Mouse (Mus musculus) B cell, adult 2 months (primary cell): Measurements from ENCODE around the gene 4930544D05Rik.

Source experiments
- DNase-seq, 2 experiments: peaks; one replicate each; pipeline ENCODE4 v3.0.0; 2022

Gene 4930544D05Rik

GRCm38 (mm10) chr11:70605024-70605566 lies 10.6 kb upstream of the 4930544D05Rik start:
- peak; percentile 84 for DNase-seq

GRCm38 (mm10) chr11:70606717-70607116 lies 8.9 kb upstream of the 4930544D05Rik start:
- DNase-seq, result no peak

DNA sequence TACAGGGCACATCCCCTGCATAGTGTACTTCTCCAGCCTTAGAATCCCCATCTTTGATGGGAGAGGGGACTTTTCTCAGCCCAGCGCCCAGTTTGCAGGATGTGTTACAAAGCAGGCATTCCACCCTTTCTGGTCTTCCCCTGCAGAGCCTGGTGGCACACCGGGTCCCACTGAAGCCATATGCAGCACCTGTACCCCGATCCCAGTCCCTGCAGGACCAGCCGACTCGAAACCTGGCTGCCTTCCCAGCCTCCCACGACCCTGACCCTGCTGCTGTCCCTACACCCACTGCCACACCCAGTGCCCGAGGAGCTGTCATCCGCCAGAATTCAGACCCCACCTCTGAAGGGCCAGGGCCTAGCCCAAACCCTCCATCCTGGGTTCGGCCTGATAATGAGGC lies 8.0 kb upstream of the 4930544D05Rik start:
- no peak for DNase-seq

- DNase-seq, result peak; percentile 55 to 58
Observed at GRCm38 (mm10) chr11:70608381-70609066, 7.1 kb upstream of the 4930544D05Rik start.

GRCm38 (mm10) chr11:70610752-70611151 lies 4.9 kb upstream of the 4930544D05Rik start:
- no peak for DNase-seq

GRCm38 (mm10) chr11:70612505-70612904 lies 3.1 kb upstream of the 4930544D05Rik start:
- no peak for DNase-seq

GRCm38 (mm10) chr11:70615074-70615473 lies 574 bp upstream of the 4930544D05Rik start:
- DNase-seq, result peak; percentile 73 to 74

DNA sequence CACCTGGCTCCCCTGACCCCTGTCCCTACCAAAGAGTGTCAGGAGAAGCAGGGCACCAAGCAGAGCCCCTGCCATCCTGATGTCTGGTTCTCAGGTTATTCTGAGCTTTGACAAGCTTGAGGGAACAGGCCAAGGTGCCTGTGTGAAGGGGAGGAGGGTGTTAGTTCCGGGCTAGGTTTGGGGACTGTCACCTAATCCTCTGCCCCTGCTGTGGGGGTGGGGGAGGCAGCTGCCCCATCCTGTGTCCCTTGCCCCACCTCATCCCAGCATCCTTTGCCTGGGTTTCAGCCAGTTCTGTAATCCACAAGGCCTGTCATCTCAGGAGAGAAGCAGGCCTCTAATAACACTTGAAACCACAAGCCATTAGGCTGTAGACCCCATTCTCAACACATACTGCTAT lies 3.5 kb downstream of the 4930544D05Rik start, which contains the start of gene Chrne:
Gene Chrne (minus strand): TSS at position 116 of the 400 bp plus-strand sequence.
- no peak for DNase-seq

GRCm38 (mm10) chr11:70621972-70622814 lies 6.5 kb downstream of the 4930544D05Rik start:
- DNase-seq, result peak; percentile 50 to 59

GRCm38 (mm10) chr11:70623053-70623742 lies 7.5 kb downstream of the 4930544D05Rik start:
- DNase-seq, result no peak

- peak; percentile 76 to 80 for DNase-seq
Observed at GRCm38 (mm10) chr11:70625473-70625872, 9.8 kb downstream of the 4930544D05Rik start.

DNA sequence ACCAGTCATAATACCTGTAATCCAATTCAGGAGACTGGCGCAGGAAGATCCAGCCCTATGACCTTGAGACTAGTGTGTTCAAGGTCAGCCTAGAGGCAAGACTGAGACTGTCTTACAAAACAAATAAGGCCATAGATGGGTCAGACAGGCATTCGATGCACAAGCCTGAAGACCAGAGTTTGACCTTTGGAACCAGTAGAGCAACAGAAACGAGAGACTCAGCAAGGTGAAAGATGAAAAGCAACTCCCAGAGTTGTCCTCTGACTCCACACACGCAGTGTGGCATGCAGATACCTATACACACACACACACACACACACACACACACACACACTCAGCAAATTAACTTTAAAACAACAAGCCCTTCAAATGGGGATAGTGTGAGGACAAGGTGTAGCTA lies 11.2 kb downstream of the 4930544D05Rik start:
- no peak for DNase-seq

- DNase-seq, result no peak
Observed at GRCm38 (mm10) chr11:70628431-70628830, 12.8 kb downstream of the 4930544D05Rik start.

- DNase-seq, result peak; percentile 54 to 64
Observed at GRCm38 (mm10) chr11:70629557-70629956, 13.9 kb downstream of the 4930544D05Rik start.

DNA sequence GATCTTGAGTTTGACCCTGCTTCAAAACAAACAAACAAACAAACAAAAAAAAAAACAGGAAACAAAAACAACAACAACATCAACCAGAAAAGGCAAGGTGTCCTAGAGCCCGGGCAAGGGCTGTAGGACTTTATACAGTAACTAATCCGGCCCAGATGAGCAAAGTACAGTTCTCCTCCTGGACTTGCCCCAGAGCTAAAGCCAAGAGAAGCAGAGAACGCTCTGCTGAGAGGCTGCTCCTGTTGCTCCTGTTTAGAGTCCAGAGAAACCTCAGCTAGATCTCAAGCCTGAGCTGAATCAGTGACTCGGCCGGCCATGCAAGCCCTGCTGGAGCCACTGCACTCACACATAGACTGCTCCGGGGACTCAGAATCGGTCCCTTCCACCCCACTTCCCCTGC lies 14.5 kb downstream of the 4930544D05Rik start:
- no peak for DNase-seq

DNA sequence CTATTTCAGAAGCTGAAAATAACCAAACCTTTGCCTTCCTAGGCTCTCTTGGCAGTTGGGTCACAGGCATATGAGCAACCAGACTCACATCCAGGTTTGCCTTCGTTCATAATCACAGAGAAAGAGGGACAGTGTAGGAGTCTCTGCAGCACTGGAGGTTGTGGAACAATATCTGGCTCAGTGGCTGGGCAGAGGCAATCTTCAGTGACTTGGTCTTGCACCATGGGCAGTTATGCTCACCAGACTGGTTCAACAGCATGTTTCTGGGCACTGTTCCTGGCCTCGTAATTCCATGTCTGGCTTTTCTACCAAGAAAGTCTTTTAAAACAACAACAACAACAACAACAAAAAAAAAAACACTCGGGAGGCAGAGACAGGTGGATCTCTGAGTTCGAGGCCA lies 20.0 kb downstream of the 4930544D05Rik start:
- DNase-seq, result no peak

DNA sequence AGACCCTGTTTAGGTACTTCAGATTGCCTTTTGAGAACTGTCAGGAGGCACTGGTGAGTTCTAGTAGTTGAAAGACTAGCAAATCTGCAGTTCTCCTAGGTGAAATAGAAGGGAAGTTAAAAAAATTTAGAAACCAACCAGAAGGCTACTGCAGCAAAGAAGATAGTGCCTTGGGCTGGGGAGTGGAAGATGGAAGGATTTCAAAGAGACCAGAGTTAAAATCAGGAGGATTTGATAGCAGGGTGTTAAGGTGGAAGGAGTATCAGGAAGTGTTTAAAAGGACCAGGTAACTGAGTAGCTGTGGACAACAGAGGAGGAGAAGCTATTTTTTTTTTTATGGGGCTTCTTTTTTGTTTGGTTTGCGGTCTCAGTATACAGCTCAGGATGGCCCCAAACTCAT lies 22.1 kb downstream of the 4930544D05Rik start:
- DNase-seq, result no peak

- DNase-seq, result no peak
Observed at GRCm38 (mm10) chr11:70638293-70638692, 22.6 kb downstream of the 4930544D05Rik start.

GRCm38 (mm10) chr11:70638714-70639278 lies 23.1 kb downstream of the 4930544D05Rik start, which contains the start of gene Gp1ba:
Gene Gp1ba, plus strand, starts transcription at chr11:70639122.
- DNase-seq, result no peak

- no peak for DNase-seq
Observed at GRCm38 (mm10) chr11:70639976-70640375, 24.3 kb downstream of the 4930544D05Rik start.

- DNase-seq, result no peak
Observed at GRCm38 (mm10) chr11:70641241-70641640, 25.6 kb downstream of the 4930544D05Rik start.

DNA sequence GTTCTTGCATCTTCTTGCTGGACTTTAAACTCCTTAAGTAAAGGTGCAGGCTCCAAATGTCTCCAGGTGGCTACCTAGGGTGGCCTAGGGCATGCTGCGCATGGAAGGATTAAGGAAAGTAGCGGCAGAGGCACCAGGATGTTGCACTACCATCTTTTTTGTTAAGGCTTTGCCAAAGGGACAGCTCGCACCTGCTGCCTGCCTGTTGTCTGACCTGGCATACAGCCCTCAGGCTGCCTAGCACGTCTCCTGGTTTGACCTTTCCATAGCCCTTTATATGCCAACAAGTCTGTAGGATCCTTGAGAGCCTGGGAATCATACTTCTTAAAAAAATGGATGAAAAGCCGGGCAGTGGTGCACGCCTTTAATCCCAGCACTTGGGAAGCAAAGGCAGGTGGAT lies 27.4 kb downstream of the 4930544D05Rik start:
- no peak for DNase-seq
